Mouse (Mus musculus) CD4-positive naive resting alpha-beta T cell, adult 57 days (primary cell): ENCODE results near the gene Tmem179b. TPM values are rescaled to one million over a fixed set of nuclear protein-coding genes. Genes with fewer than 3 reads are reported as not detected.

Experiments used
- total RNA-seq: library from RNA; stranded (reverse); gene quantifications from one replicate; pipeline ENCODE4 v1.2.4, GENCODE M21; 2023

Tmem179b gene
- total RNA-seq, 1 experiment from 2014 or later: 68.8 TPM

Other genes with a start within 250 kb of the Tmem179b start
- not detected for gene Slc22a8, start 183.2 kb downstream of the Tmem179b start, total RNA-seq
- not detected for gene Slc22a6, start 156.4 kb downstream of the Tmem179b start, total RNA-seq
- not detected for gene Chrm1, start 110.7 kb downstream of the Tmem179b start, total RNA-seq
- 174 TPM for gene Slc3a2, start 51.1 kb downstream of the Tmem179b start, total RNA-seq
- 92.0 TPM for gene Wdr74, start 38.6 kb downstream of the Tmem179b start, total RNA-seq
- gene 1700092M07Rik, start 33.7 kb downstream of the Tmem179b start, total RNA-seq: 7.7 TPM
- gene Stx5a, start 33.1 kb downstream of the Tmem179b start, total RNA-seq: 251 TPM
- gene Nxf1, start 17.4 kb downstream of the Tmem179b start, total RNA-seq: 533 TPM
- gene Tmem223, start 3.5 kb downstream of the Tmem179b start, total RNA-seq: 39.0 TPM
- 10.7 TPM for gene Taf6l, start 11.9 kb upstream of the Tmem179b start, total RNA-seq
- 62.8 TPM for gene Polr2g, start 24.1 kb upstream of the Tmem179b start, total RNA-seq
- gene Zbtb3, start 28.1 kb upstream of the Tmem179b start, total RNA-seq: 0.77 TPM
- 25.7 TPM for gene Ttc9c, start 44.9 kb upstream of the Tmem179b start, total RNA-seq
- 104 TPM for gene Hnrnpul2, start 45.5 kb upstream of the Tmem179b start, total RNA-seq
- 8.5 TPM for gene AC129217.1, start 55.3 kb upstream of the Tmem179b start, total RNA-seq
- 39.8 TPM for gene Bscl2, start 63.0 kb upstream of the Tmem179b start, total RNA-seq
- gene Gng3, start 64.7 kb upstream of the Tmem179b start, total RNA-seq: not detected
- gene Lrrn4cl, start 76.3 kb upstream of the Tmem179b start, total RNA-seq: 1.0 TPM
- 118 TPM for gene Ubxn1, start 97.0 kb upstream of the Tmem179b start, total RNA-seq
- 36.8 TPM for gene Uqcc3, start 106.5 kb upstream of the Tmem179b start, total RNA-seq
- 15.5 TPM for gene Lbhd1, start 109.3 kb upstream of the Tmem179b start, total RNA-seq
- not detected for gene Gm49403, start 109.5 kb upstream of the Tmem179b start, total RNA-seq
- 28.3 TPM for gene 1810009A15Rik, start 114.4 kb upstream of the Tmem179b start, total RNA-seq
- gene Gm49416, start 114.5 kb upstream of the Tmem179b start, total RNA-seq: not detected
- 21.0 TPM for gene Ints5, start 118.5 kb upstream of the Tmem179b start, total RNA-seq
- gene Ganab, start 123.6 kb upstream of the Tmem179b start, total RNA-seq: 133 TPM
- 47.9 TPM for gene B3gat3, start 145.9 kb upstream of the Tmem179b start, total RNA-seq
- gene Rom1, start 154.9 kb upstream of the Tmem179b start, total RNA-seq: 4.2 TPM
- gene Eml3, start 155.1 kb upstream of the Tmem179b start, total RNA-seq: 81.1 TPM
- 190 TPM for gene Mta2, start 167.4 kb upstream of the Tmem179b start, total RNA-seq
- gene Tut1, start 179.4 kb upstream of the Tmem179b start, total RNA-seq: 37.9 TPM
- gene Eef1g, start 192.6 kb upstream of the Tmem179b start, total RNA-seq: 593 TPM
- 73.0 TPM for gene Ahnak, start 214.8 kb upstream of the Tmem179b start, total RNA-seq